Mouse (Mus musculus) myocyte (in vitro differentiated cells): ENCODE data around the gene Vipas39. TPM values are rescaled to one million over a fixed set of nuclear protein-coding genes. Genes with fewer than 3 reads are reported as not detected.

ENCODE experiments used
- H3K27me3 ChIP-seq: one replicate; pipeline ENCODE4 v1.6.1; 2011; ENCODE audit not compliant: control insufficient read depth, insufficient read depth, insufficient read length
- H3K36me3 ChIP-seq: one replicate; pipeline ENCODE4 v1.6.1; 2011; ENCODE audit not compliant: control insufficient read depth, insufficient read depth
- H3K4me2 ChIP-seq: one replicate; pipeline ENCODE4 v1.6.1; 2011; ENCODE audit warnings: low read depth, control low read depth
- H3K4me3 ChIP-seq: one replicate; pipeline ENCODE4 v1.5.1; 2011; ENCODE audit warnings: mild to moderate bottlenecking, control low read depth, moderate library complexity
- H3K79me2 ChIP-seq: one replicate; pipeline ENCODE4 v1.6.1; 2011; ENCODE audit not compliant: control insufficient read depth, insufficient read depth
- H3ac ChIP-seq: one replicate; pipeline ENCODE4 v1.6.1; 2011; ENCODE audit not compliant: control insufficient read depth, insufficient read length
- CEBPB ChIP-seq: IDR thresholded peaks from 2 replicates; pipeline ENCODE4 v1.6.1; 2011; ENCODE audit warnings: mild to moderate bottlenecking, moderate library complexity; ENCODE audit not compliant: poor library complexity, insufficient read depth, severe bottlenecking
- E2F4 ChIP-seq: IDR thresholded peaks from one replicate; pipeline ENCODE4 v1.6.1; 2011; ENCODE audit warnings: mild to moderate bottlenecking, control low read depth, moderate library complexity; ENCODE audit not compliant: insufficient read depth
- MAX ChIP-seq: IDR thresholded peaks from one replicate; pipeline ENCODE4 v1.6.1; 2011; ENCODE audit warnings: low read depth, mild to moderate bottlenecking, control low read depth
- MYOD1 ChIP-seq, 3 experiments: IDR thresholded peaks; one replicate each; pipeline ENCODE4 v1.6.1; 2011; ENCODE audit warnings: control low read depth in 2 of 3, low read depth in 2 of 3, mild to moderate bottlenecking in 2 of 3, moderate library complexity in 1 of 3; ENCODE audit not compliant: insufficient read length in 2 of 3, control insufficient read depth in 1 of 3
- MYOG ChIP-seq, 3 experiments: IDR thresholded peaks; one replicate each; pipeline ENCODE4 v1.6.1; 2011; ENCODE audit warnings: control low read depth in 2 of 3, low read depth in 2 of 3, mild to moderate bottlenecking in 2 of 3; ENCODE audit not compliant: insufficient read length in 2 of 3, control insufficient read depth in 1 of 3, insufficient read depth in 1 of 3
- POLR2A ChIP-seq: IDR thresholded peaks from one replicate; pipeline ENCODE4 v1.6.1; 2011; ENCODE audit warnings: low read depth, mild to moderate bottlenecking, control low read depth, moderate library complexity; ENCODE audit not compliant: insufficient read length
- POLR2AphosphoS2 ChIP-seq: IDR thresholded peaks from one replicate; pipeline ENCODE4 v1.6.1; 2011; ENCODE audit warnings: low read depth, control low read depth; ENCODE audit not compliant: insufficient read length
- REST ChIP-seq: IDR thresholded peaks from one replicate; pipeline ENCODE4 v1.6.1; 2011; ENCODE audit warnings: mild to moderate bottlenecking, control low read depth, moderate library complexity; ENCODE audit not compliant: insufficient read depth, insufficient read length
- SRF ChIP-seq: IDR thresholded peaks from one replicate; pipeline ENCODE4 v1.6.1; 2011; ENCODE audit warnings: low read depth; ENCODE audit not compliant: control insufficient read depth, insufficient read length
- TCF12 ChIP-seq: IDR thresholded peaks from one replicate; pipeline ENCODE4 v1.6.1; 2011; ENCODE audit warnings: mild to moderate bottlenecking, control low read depth; ENCODE audit not compliant: poor library complexity, insufficient read depth, severe bottlenecking
- TCF3 ChIP-seq: IDR thresholded peaks from one replicate; pipeline ENCODE4 v1.6.1; 2011; ENCODE audit warnings: low read depth, control low read depth; ENCODE audit not compliant: insufficient read length
- USF1 ChIP-seq: IDR thresholded peaks from one replicate; pipeline ENCODE4 v1.6.1; 2011; ENCODE audit warnings: low read depth, mild to moderate bottlenecking, control low read depth, moderate library complexity
- polyA plus RNA-seq: library from polyadenylated mRNA; unstranded; fragments of >200 nt; fragmentation: generic; extraction: Trizol; gene quantifications from one replicate; pipeline ENCODE4 v1.2.1, GENCODE M21; 2012; ENCODE audit warnings: missing spikeins

Gene Vipas39
- polyA plus RNA-seq, 1 experiment, result 16.4 TPM

DNA sequence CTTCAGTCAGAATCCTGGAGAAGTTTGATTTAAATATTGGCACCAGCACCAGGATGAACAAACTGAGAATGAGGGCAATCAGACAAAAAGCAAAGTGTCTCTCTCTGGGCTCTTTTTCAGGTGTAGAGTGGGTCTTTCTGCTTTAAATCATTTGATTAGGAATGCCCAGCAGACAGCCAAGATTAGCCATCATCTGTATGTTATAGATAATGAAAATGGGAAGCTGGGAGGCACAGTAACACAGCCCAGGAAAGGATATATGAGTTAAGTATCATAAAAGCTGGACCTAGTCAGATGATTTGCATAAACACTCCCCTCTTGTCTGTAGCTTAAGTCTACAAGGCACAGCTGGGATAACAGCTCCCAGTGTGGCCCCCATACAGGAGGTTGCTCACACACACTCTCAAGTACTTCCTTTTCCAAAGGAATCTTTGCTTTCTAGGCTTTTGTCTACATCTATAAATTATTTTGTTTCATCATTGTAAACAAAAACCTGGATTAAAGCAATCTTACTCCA lies 35.6 kb downstream of the Vipas39 start:
- H3ac ChIP-seq, result no peak overlapping the region
- no peak overlapping the region for H3K4me3 ChIP-seq
- H3K79me2 ChIP-seq, result no peaks in the 10 kb centered on the region
- H3K36me3 ChIP-seq, result no peaks in the 10 kb centered on the region
- TF ChIP-seq POLR2A (no peak), MYOD1 (IDR thresholded peaks at IDR 0.05; ENCODE audit: control insufficient read depth in 1 of 3, insufficient read length in 2 of 3, low read depth in 2 of 3) (no peak), SRF (no peak), E2F4 (no peak), POLR2AphosphoS2 (no peak), REST (no peak), MAX (no peak), MYOG (IDR thresholded peaks at IDR 0.05; ENCODE audit: control insufficient read depth in 1 of 3, insufficient read depth in 1 of 3, insufficient read length in 2 of 3, low read depth in 2 of 3) (no peak), TCF12 (no peak)
- H3K4me2 ChIP-seq, result no peak overlapping the region
- no peaks in the 10 kb centered on the region for H3K27me3 ChIP-seq

GRCm38 (mm10) chr12:87229633-87230032 lies 36.4 kb downstream of the Vipas39 start:
- Histone ChIP-seq H3K27me3 (no peaks in the 10 kb centered on the region), H3K4me2 (no peak overlapping the region), H3K4me3 (no peak overlapping the region), H3ac (no peak overlapping the region), H3K36me3 (no peaks in the 10 kb centered on the region), H3K79me2 (no peaks in the 10 kb centered on the region)
- TF ChIP-seq POLR2AphosphoS2, result no peak
- no peak for TF ChIP-seq TCF12
- no peak for TF ChIP-seq POLR2A
- TF ChIP-seq MYOD1 (IDR thresholded peaks at IDR 0.05; ENCODE audit: control insufficient read depth in 1 of 3, insufficient read length in 2 of 3, low read depth in 2 of 3), result no peak
- no peak for TF ChIP-seq MAX
- TF ChIP-seq TCF3, result no peak
- TF ChIP-seq REST, result no peak
- TF ChIP-seq CEBPB, result no peak
- no peak for TF ChIP-seq E2F4
- TF ChIP-seq MYOG (IDR thresholded peaks at IDR 0.05; ENCODE audit: control insufficient read depth in 1 of 3, insufficient read depth in 1 of 3, insufficient read length in 2 of 3, low read depth in 2 of 3), result no peak
- TF ChIP-seq SRF, result no peak
- no peak for TF ChIP-seq USF1

- Histone ChIP-seq H3K4me3 (no peak overlapping the region), H3K27me3 (no peaks in the 10 kb centered on the region), H3K36me3 (no peaks in the 10 kb centered on the region), H3K79me2 (no peaks in the 10 kb centered on the region), H3K4me2 (no peak overlapping the region), H3ac (no peak overlapping the region)
- no peak for TF ChIP-seq POLR2A
These were observed 39.3 kb downstream of the Vipas39 start for GRCm38 (mm10) chr12:87226801-87227200.

- Histone ChIP-seq H3K4me2 (no peak overlapping the region), H3K79me2 (no peaks in the 10 kb centered on the region), H3K36me3 (no peaks in the 10 kb centered on the region), H3K27me3 (no peaks in the 10 kb centered on the region), H3K4me3 (no peak overlapping the region), H3ac (no peak overlapping the region)
- TF ChIP-seq USF1 (no peak), POLR2AphosphoS2 (no peak), POLR2A (no peak), SRF (no peak), MYOD1 (IDR thresholded peaks at IDR 0.05; ENCODE audit: control insufficient read depth in 1 of 3, insufficient read length in 2 of 3, low read depth in 2 of 3) (no peak), REST (no peak)
These were observed 41.1 kb downstream of the Vipas39 start for GRCm38 (mm10) chr12:87224950-87225349.

DNA sequence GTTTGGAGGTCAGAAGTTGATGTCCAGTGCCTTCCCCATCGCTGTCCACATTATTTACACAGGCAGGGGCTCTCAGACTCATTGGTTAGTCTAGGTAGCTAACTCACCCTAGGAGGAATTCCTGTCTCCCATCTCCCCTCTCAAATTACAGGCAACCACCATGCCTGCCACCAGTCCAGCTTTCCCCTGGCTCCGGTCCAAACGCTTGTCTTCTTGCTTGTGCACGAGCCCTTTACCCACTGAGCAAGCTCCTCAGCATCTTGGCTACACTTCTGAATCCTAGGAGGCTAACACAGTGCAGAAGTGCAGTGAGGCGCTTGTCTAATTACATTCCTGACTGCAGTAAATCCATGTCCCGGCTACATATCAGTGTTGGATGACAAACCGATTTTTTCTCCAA lies 46.7 kb downstream of the Vipas39 start:
- Histone ChIP-seq H3K4me2 (no peak overlapping the region), H3K4me3 (no peak overlapping the region), H3K27me3 (no peaks in the 10 kb centered on the region), H3K36me3 (no peaks in the 10 kb centered on the region), H3ac (no peak overlapping the region), H3K79me2 (no peaks in the 10 kb centered on the region)
- TF ChIP-seq E2F4, result no peak
- no peak for TF ChIP-seq USF1
- no peak for TF ChIP-seq SRF
- no peak for TF ChIP-seq TCF3
- no peak for TF ChIP-seq MYOD1 (IDR thresholded peaks at IDR 0.05; ENCODE audit: control insufficient read depth in 1 of 3, insufficient read length in 2 of 3, low read depth in 2 of 3)
- no peak for TF ChIP-seq POLR2A
- TF ChIP-seq MAX, result no peak
- no peak for TF ChIP-seq POLR2AphosphoS2
- TF ChIP-seq MYOG (IDR thresholded peaks at IDR 0.05; ENCODE audit: control insufficient read depth in 1 of 3, insufficient read depth in 1 of 3, insufficient read length in 2 of 3, low read depth in 2 of 3), result no peak
- TF ChIP-seq CEBPB, result no peak
- no peak for TF ChIP-seq TCF12
- TF ChIP-seq REST, result no peak
